Mouse (Mus musculus) liver, embryonic 14.5 days (tissue): ENCODE measurements around the gene Myh9.

Experiments
- CTCF ChIP-seq: IDR thresholded peaks from 2 replicates; pipeline ENCODE4 v1.5.1; 2016; ENCODE audit warnings: antibody characterized with exemption, low read depth, control low read depth
- EP300 ChIP-seq: IDR thresholded peaks from 2 replicates; pipeline ENCODE4 v1.6.1; 2016; ENCODE audit warnings: antibody characterized with exemption, low read depth

- no peak for TF ChIP-seq EP300
- no peak for TF ChIP-seq CTCF
Measured at GRCm38 (mm10) chr15:77770341-77770740, 71.6 kb downstream of the Myh9 start.
